ENCODE assay signal across 17 mouse cellular contexts in genomic region chr9:44980242-44980641, GRCm38 (mm10). TPM values are rescaled to one million over a fixed set of nuclear protein-coding genes. Genes with fewer than 3 reads are reported as not detected.
DNase-seq lines count a peak whose midpoint lies in the region; ATAC-seq and TF ChIP-seq lines count a peak whose summit lies in the region.
"Had no signal": no experiment of that assay in that cellular context is flagged by ENCODE, and none has a peak within 500 bp of the region (broad histone marks: within the 10 kb centered on the region; RNA-seq: fewer than 3 reads in every experiment).

Gene Cd3g, minus strand, starts transcription at chr9:44980431.

- peak; percentile 59; the same call in 1 of the 2 replicates for ATAC-seq in liver, embryonic 14.5 days (ENCODE audit: insufficient read depth)
- no peak for ATAC-seq in kidney, embryonic 14.5 days (ENCODE audit: low FRiP score, low TSS enrichment)

- no peaks in the 10 kb centered on the region for H3K36me3 ChIP-seq in liver, embryonic 14.5 days (replicated peaks; ENCODE audit: control insufficient read depth, insufficient read depth, low read depth)
- H3K36me3 ChIP-seq in thymus, adult 2 months (ENCODE audit: control insufficient read depth, insufficient read depth, low read length), result peaks cover 14% of the 10 kb centered on the region
- H3K36me3 ChIP-seq in kidney, embryonic 14.5 days (ENCODE audit: control insufficient read depth, insufficient read depth, low read length), result no peaks in the 10 kb centered on the region
- H3K36me3 ChIP-seq: limb, embryonic 15.5 days; midbrain, embryonic 12.5 days; neural tube, embryonic 13.5 days had no signal

- H3K4me1 ChIP-seq in liver, embryonic 14.5 days (replicated peaks; ENCODE audit: control insufficient read depth in 2 of 2, insufficient read depth in 2 of 2, low read length in 1 of 2), result peaks cover 0 to 3% of the 10 kb centered on the region in 2 experiments; a peak in 3 of 4 replicates
- H3K4me1 ChIP-seq in thymus, adult 2 months (replicated peaks; ENCODE audit: control insufficient read depth, insufficient read depth, low read length), result peaks cover 14% of the 10 kb centered on the region
- H3K4me1 ChIP-seq in kidney, embryonic 14.5 days (ENCODE audit: control insufficient read depth, insufficient read depth, low read length), result no peaks in the 10 kb centered on the region
- H3K4me1 ChIP-seq: limb, embryonic 15.5 days; midbrain, embryonic 12.5 days; neural tube, embryonic 13.5 days had no signal

- no peak within 1 kb of the TSS for H3K9ac ChIP-seq in liver, embryonic 14.5 days (replicated peaks)
- H3K9ac ChIP-seq in kidney, embryonic 14.5 days (ENCODE audit: low read depth, low read length), result no peak within 1 kb of the TSS
- H3K9ac ChIP-seq: hindbrain, embryonic 14.5 days; limb, embryonic 15.5 days; midbrain, embryonic 12.5 days; neural tube, embryonic 13.5 days had no signal

- TF ChIP-seq CTCF in liver, embryonic 14.5 days (IDR thresholded peaks at IDR 0.05; ENCODE audit: low read depth), result no peak
- TF ChIP-seq CTCF in thymus, adult 2 months (IDR thresholded peaks at IDR 0.05; ENCODE audit: borderline replicate concordance, control insufficient read depth, extremely low read depth, insufficient read depth, low read length, poor library complexity), result no peak

- TF ChIP-seq POLR2A in thymus, adult 2 months (IDR thresholded peaks at IDR 0.05; ENCODE audit: control insufficient read depth, extremely low read depth, insufficient read depth, low read length, poor library complexity), result peak; percentile 99

- no peaks in the 10 kb centered on the region for H3K27me3 ChIP-seq in liver, embryonic 14.5 days (ENCODE audit: control insufficient read depth, insufficient read depth, low read length)
- H3K27me3 ChIP-seq in thymus, adult 2 months (ENCODE audit: control insufficient read depth, insufficient read depth, low read length), result no peaks in the 10 kb centered on the region
- H3K27me3 ChIP-seq in kidney, embryonic 14.5 days (ENCODE audit: control insufficient read depth, insufficient read depth, low read length), result peaks cover under 1% of the 10 kb centered on the region; the same call in 1 of the 2 replicates
- H3K27me3 ChIP-seq: limb, embryonic 15.5 days; neural tube, embryonic 13.5 days had no signal

- H3K27ac ChIP-seq in liver, embryonic 14.5 days, result no peak within 1 kb of the TSS
- H3K27ac ChIP-seq in thymus, adult 2 months (ENCODE audit: control insufficient read depth, insufficient read depth, low read length), result peak within 1 kb of the TSS; percentile 99
- H3K27ac ChIP-seq in kidney, embryonic 14.5 days (ENCODE audit: low read depth, low read length), result no peak within 1 kb of the TSS
- H3K27ac ChIP-seq: hindbrain, embryonic 14.5 days; limb, embryonic 15.5 days; midbrain, embryonic 12.5 days; neural tube, embryonic 13.5 days had no signal

- TF ChIP-seq EP300 in liver, embryonic 14.5 days (IDR thresholded peaks at IDR 0.05; ENCODE audit: low read depth), result no peak

- 33% methylated on average over 3 of the region's 3 CpGs for WGBS in liver, embryonic 14.5 days (ENCODE audit: insufficient replicate concordance)
- WGBS in thymus, adult 2 months, result 10% methylated on average over 3 of the region's 3 CpGs
- WGBS in kidney, embryonic 14.5 days, result 60% methylated on average over 3 of the region's 3 CpGs

- no peak within 1 kb of the TSS for H3K4me3 ChIP-seq in liver, embryonic 14.5 days (ENCODE audit: insufficient read depth in 1 of 2, low read depth in 2 of 2, low read length in 2 of 2)
- peak within 1 kb of the TSS; percentile 73 for H3K4me3 ChIP-seq in thymus, adult 2 months (ENCODE audit: control insufficient read depth, insufficient read depth, low read length)
- H3K4me3 ChIP-seq in kidney, embryonic 14.5 days (ENCODE audit: low read length), result no peak within 1 kb of the TSS
- H3K4me3 ChIP-seq: limb, embryonic 15.5 days; midbrain, embryonic 12.5 days; neural tube, embryonic 13.5 days had no signal

- no peak within 1 kb of the TSS for H3K4me2 ChIP-seq in liver, embryonic 14.5 days (ENCODE audit: low read depth)
- H3K4me2 ChIP-seq in kidney, embryonic 14.5 days (replicated peaks; ENCODE audit: low read depth, low read length), result no peak within 1 kb of the TSS
- H3K4me2 ChIP-seq: heart, embryonic 11.5 days; hindbrain, embryonic 14.5 days; limb, embryonic 15.5 days; midbrain, embryonic 12.5 days; neural tube, embryonic 13.5 days had no signal

- peak; percentile 25 for DNase-seq in adrenal gland, postnatal 14 days
- DNase-seq in adrenal gland, adult 18-20 months (ENCODE audit: low spot score in 2 of 2), result no peak
- DNase-seq in CD8-positive naive resting alpha-beta T cell, adult 2 months (ENCODE audit: low read depth in 2 of 2, low spot score in 2 of 2), result peak; percentile 63 to 69
- no peak for DNase-seq in liver, embryonic 14.5 days (ENCODE audit: low read depth in 3 of 3, low spot score in 3 of 3)
- peak; percentile 93 for DNase-seq in thymus, adult 2 months
- no peak for DNase-seq in left cerebral cortex, adult 8-10 months (ENCODE audit: low spot score in 2 of 2)
- DNase-seq in heart, adult 9 months (ENCODE audit: low spot score in 2 of 2), result no peak
- DNase-seq: adrenal gland, adult 2 months; right cerebral cortex, adult 18-20 months had no signal

- H3K9me3 ChIP-seq in liver, embryonic 14.5 days (ENCODE audit: control insufficient read depth, low read length), result no peaks in the 10 kb centered on the region
- no peaks in the 10 kb centered on the region for H3K9me3 ChIP-seq in kidney, embryonic 14.5 days (ENCODE audit: control insufficient read depth, low read length)
- H3K9me3 ChIP-seq: limb, embryonic 15.5 days; midbrain, embryonic 12.5 days; neural tube, embryonic 13.5 days had no signal

RNA-seq across cellular contexts. Expression of gene Cd3g, which starts in this region (rescaled TPM):
- total RNA-seq in adrenal gland, postnatal 14 days (2021), result 2.2 and 14.5 TPM in 2 replicates
- 1 to 10 TPM in 1 of 2 experiments, under 1 TPM in 1; 0.33 to 1.6 TPM for total RNA-seq in adrenal gland, adult 18-20 months (2021)
- polyA plus RNA-seq in liver, embryonic 14.5 days (2012; rRNA removed), result 0.09 and 0.26 TPM in 2 replicates
- polyA plus RNA-seq in liver, embryonic 14.5 days (2014; fragmentation: Nextera tagmentation; extraction: Ambion mirVana), result 0.25 and 0.51 TPM in 2 replicates
- 183 and 216 TPM in 2 replicates for polyA plus RNA-seq in thymus, adult 2 months (2012; rRNA removed)
- polyA plus RNA-seq in kidney, embryonic 14.5 days (2014; fragmentation: Nextera tagmentation; extraction: Ambion mirVana), result not detected in 2 replicates
- total RNA-seq in left cerebral cortex, adult 8-10 months (2022), result not detected
- total RNA-seq: layer of hippocampus, postnatal 14 days had no signal
- polyA plus RNA-seq: adrenal gland, adult 2 months; heart, embryonic 11.5 days; hindbrain, embryonic 14.5 days; kidney, embryonic 16.5 days; midbrain, embryonic 12.5 days; neural tube, embryonic 13.5 days had no signal

Comparison
In these comparisons a context has a peak if more than half of its experiments do, and no peak if none do; other contexts are left out.
1. RNA of gene Cd3g (polyA plus RNA-seq): 183 to 216 TPM in thymus, adult 2 months; 0.09 to 0.51 TPM in liver, embryonic 14.5 days and not detected in kidney, embryonic 14.5 days; every median in the first group is over 100 times any median in the second.
2. DNase-seq: peak in adrenal gland, postnatal 14 days (single experiment), CD8-positive naive resting alpha-beta T cell, adult 2 months (2 of 2) and thymus, adult 2 months (single experiment); none in adrenal gland, adult 18-20 months (0 of 2), liver, embryonic 14.5 days (0 of 3), left cerebral cortex, adult 8-10 months (0 of 2) and heart, adult 9 months (0 of 2).
3. Peak in ATAC-seq in liver, embryonic 14.5 days; RNA of the gene not detected or under 1 TPM.